Mouse (Mus musculus): ENCODE measurements around the gene Olfr1218. TPM values are rescaled to one million over a fixed set of nuclear protein-coding genes. Genes with fewer than 3 reads are reported as not detected.
"Not testable (repeated sequence)": the region's sequence is repeated elsewhere in the genome, so short reads cannot be mapped to it uniquely, and the experiment has no call there.

The Olfr1218 gene
- polyA plus RNA-seq (2015; fragmentation: Nextera tagmentation; extraction: Ambion mirVana), result not detected in 2 replicates

DNA sequence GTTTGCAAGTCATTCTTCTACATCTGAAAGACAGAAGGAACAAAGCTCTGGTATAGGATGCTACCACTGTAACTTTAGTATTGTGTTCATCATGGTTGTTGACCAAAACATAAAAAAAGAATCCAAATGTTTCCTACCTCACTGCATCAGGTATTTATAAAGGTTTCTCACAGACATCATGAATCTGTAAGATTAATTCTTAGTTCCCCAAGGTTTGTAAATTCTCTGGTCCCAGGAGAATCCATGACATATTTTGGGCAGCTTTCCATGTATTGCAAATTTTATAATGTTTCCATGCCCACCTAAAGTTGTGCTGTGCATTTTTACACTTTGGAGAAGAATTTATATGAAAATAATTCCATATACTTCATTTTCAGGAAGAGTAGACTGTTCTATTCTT lies at the start of gene Olfr1218:
Olfr1218 (minus strand) TSS at position 101 of the 400 bp plus-strand sequence.
- no peaks in the 10 kb centered on the region for H3K9me3 ChIP-seq (ENCODE audit: low read length)
- H3K9ac ChIP-seq (replicated peaks; ENCODE audit: low read depth), result no peak within 1 kb of the TSS
- no peak within 1 kb of the TSS for H3K27ac ChIP-seq (ENCODE audit: low read length)
- no peak within 1 kb of the TSS for H3K4me3 ChIP-seq (ENCODE audit: low read depth, low read length)
- no peak for TF ChIP-seq EP300 (IDR thresholded peaks at IDR 0.05)
- TF ChIP-seq CTCF (IDR thresholded peaks at IDR 0.05), result no peak
- H3K4me1 ChIP-seq (ENCODE audit: insufficient read depth, low read depth, low read length), result no peaks in the 10 kb centered on the region
- H3K27me3 ChIP-seq (replicated peaks; ENCODE audit: insufficient read depth, low read length), result no peaks in the 10 kb centered on the region
- no peak for DNase-seq (ENCODE audit: low spot score)
- no peak for ATAC-seq
- no peaks in the 10 kb centered on the region for H3K36me3 ChIP-seq (ENCODE audit: insufficient read depth, low read length)
- H3K4me2 ChIP-seq (replicated peaks; ENCODE audit: low read depth, low read length), result no peak within 1 kb of the TSS

DNA sequence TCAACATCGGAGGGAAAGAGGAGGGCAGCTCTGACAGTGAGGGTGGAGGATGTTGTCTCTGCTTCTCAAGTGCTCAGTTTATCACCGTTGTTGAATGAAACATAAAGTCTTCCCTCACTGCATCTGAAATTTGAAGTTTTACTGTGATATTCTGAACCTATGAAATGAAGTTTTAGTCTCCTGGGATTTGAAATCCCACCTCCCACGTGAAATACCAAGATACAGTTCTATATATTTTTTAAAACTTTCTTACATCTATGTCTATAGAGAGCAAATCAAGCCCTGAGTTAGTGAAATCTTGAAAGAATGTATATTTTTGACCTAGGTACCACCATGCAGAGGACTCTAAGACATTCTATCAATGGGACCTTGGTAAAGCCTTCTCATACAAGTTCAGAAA lies 45.7 kb upstream of the Olfr1218 start, which contains the start of gene Olfr1220:
Olfr1220 (minus strand) TSS at position 101 of the 400 bp plus-strand sequence.
- Histone ChIP-seq H3K4me1 (ENCODE audit: insufficient read depth, low read depth, low read length) (no peaks in the 10 kb centered on the region), H3K9me3 (ENCODE audit: low read length) (no peaks in the 10 kb centered on the region), H3K27me3 (replicated peaks; ENCODE audit: insufficient read depth, low read length) (no peaks in the 10 kb centered on the region), H3K36me3 (ENCODE audit: insufficient read depth, low read length) (no peaks in the 10 kb centered on the region), H3K4me3 (ENCODE audit: low read depth, low read length) (no peak within 1 kb of the TSS), H3K9ac (replicated peaks; ENCODE audit: low read depth) (no peak within 1 kb of the TSS), H3K4me2 (replicated peaks; ENCODE audit: low read depth, low read length) (no peak within 1 kb of the TSS), H3K27ac (ENCODE audit: low read length) (no peak within 1 kb of the TSS)
- ATAC-seq, result no peak
- TF ChIP-seq EP300 (IDR thresholded peaks at IDR 0.05) (no peak), CTCF (IDR thresholded peaks at IDR 0.05) (no peak)
- DNase-seq (ENCODE audit: low spot score), result no peak
- 65% methylated on average over 3 of the region's 3 CpGs for WGBS

DNA sequence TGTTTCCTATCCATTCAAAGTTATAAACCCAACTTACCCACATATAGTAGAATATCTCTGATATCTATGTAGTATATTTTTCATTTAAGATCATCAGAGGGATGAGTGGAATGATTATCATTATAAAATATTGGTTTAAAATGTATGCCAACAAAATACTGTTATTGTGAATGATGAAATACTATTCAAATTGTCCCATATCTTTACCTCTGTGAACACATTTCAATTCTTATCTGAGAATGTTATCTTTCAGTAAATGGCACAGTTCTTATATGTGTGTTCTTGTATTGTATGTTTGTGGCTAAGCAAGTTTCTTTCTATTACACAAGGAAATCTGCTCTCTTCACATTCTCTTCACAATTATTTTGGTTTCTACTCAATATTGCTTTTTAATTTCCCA lies 44.7 kb upstream of the Olfr1218 start:
- TF ChIP-seq CTCF (IDR thresholded peaks at IDR 0.05), result no peak
- no peak for TF ChIP-seq EP300 (IDR thresholded peaks at IDR 0.05)
- no peaks in the 10 kb centered on the region for H3K4me1 ChIP-seq (ENCODE audit: insufficient read depth, low read depth, low read length)
- H3K4me2 ChIP-seq (replicated peaks; ENCODE audit: low read depth, low read length), result no peak overlapping the region
- no peaks in the 10 kb centered on the region for H3K36me3 ChIP-seq (ENCODE audit: insufficient read depth, low read length)
- no peak overlapping the region for H3K4me3 ChIP-seq (ENCODE audit: low read depth, low read length)
- H3K9me3 ChIP-seq (ENCODE audit: low read length), result no peaks in the 10 kb centered on the region
- no peak overlapping the region for H3K9ac ChIP-seq (replicated peaks; ENCODE audit: low read depth)
- H3K27me3 ChIP-seq (replicated peaks; ENCODE audit: insufficient read depth, low read length), result no peaks in the 10 kb centered on the region
- DNase-seq (ENCODE audit: low spot score) (no peak), ATAC-seq (no peak)
- no peak overlapping the region for H3K27ac ChIP-seq (ENCODE audit: low read length)

DNA sequence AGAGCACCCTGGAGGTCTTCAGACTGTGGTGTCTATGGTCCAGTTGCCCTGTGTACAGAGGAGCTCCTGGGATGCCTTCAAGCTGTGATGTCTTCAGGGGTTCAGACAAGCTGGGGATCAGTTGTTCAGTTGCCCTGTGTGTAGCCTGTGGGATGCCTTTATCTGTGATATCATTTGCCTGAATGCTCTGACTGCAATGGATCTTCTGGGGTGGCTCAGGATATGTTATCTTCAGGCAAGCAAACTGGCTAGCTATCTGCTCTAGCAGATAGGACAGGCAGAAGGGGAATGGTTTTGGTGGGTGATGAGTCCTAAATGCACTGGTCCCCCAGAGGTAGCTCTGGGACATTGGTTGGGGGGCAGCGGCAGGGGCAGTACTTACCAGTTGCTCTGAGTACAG lies 32.9 kb upstream of the Olfr1218 start:
- Histone ChIP-seq H3K36me3 (ENCODE audit: insufficient read depth, low read length) (no peaks in the 10 kb centered on the region), H3K9me3 (ENCODE audit: low read length) (no peaks in the 10 kb centered on the region), H3K9ac (replicated peaks; ENCODE audit: low read depth) (no peak overlapping the region), H3K4me3 (ENCODE audit: low read depth, low read length) (no peak overlapping the region), H3K27ac (ENCODE audit: low read length) (no peak overlapping the region), H3K4me1 (ENCODE audit: insufficient read depth, low read depth, low read length) (no peaks in the 10 kb centered on the region), H3K27me3 (replicated peaks; ENCODE audit: insufficient read depth, low read length) (no peaks in the 10 kb centered on the region), H3K4me2 (replicated peaks; ENCODE audit: low read depth, low read length) (no peak overlapping the region)
- DNase-seq (ENCODE audit: low spot score) (no peak), ATAC-seq (no peak)
- no peak for TF ChIP-seq CTCF (IDR thresholded peaks at IDR 0.05)
- 88% methylated on average over 1 of the region's 1 CpGs for WGBS

DNA sequence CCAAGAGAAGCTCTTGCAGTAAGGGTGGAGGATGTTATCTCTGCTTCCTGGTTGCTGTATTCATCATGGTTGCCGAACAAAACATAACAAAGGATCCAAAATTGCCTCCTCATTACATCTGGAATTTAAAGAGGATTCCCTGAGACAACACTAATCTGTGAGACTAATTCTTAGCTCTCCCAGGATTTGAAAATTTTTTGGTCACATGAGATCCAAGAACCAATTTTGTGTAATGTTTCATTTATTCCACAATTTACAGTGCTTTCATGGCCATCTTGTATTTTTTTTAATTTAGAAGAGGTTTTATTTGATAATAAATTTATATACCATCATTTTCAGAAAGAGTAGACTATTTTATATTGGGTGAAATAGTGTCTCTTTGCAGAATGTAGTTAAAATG lies 22.4 kb upstream of the Olfr1218 start, which contains the start of gene Olfr1219:
Olfr1219 (minus strand) TSS at position 101 of the 400 bp plus-strand sequence.
- 40% methylated on average over 1 of the region's 1 CpGs for WGBS
- DNase-seq (ENCODE audit: low spot score), result no peak

DNA sequence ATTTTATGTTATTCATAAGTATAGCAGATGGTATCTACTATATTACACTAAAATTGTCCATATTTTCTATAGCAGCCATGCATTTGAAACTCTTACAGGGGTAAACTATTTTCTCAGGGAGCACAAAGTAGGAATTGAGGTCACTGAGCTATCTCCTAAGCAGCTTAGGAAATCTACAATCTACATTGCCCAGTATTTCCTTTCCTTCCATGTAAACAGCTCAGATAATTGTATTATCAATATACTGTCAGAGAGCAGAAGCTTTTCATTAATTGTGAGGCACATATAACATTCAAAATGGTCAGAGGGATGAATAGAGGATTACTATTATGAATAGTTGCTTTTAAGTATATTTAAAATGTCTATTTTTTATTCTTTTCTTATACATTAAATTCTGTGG lies 20.5 kb upstream of the Olfr1218 start:
- Histone ChIP-seq H3K27me3 (replicated peaks; ENCODE audit: insufficient read depth, low read length) (no peaks in the 10 kb centered on the region), H3K4me1 (ENCODE audit: insufficient read depth, low read depth, low read length) (no peaks in the 10 kb centered on the region), H3K9ac (replicated peaks; ENCODE audit: low read depth) (no peak overlapping the region), H3K27ac (ENCODE audit: low read length) (no peak overlapping the region), H3K9me3 (ENCODE audit: low read length) (no peaks in the 10 kb centered on the region), H3K4me3 (ENCODE audit: low read depth, low read length) (no peak overlapping the region), H3K36me3 (ENCODE audit: insufficient read depth, low read length) (no peaks in the 10 kb centered on the region), H3K4me2 (replicated peaks; ENCODE audit: low read depth, low read length) (no peak overlapping the region)
- ATAC-seq (no peak), DNase-seq (ENCODE audit: low spot score) (no peak)
- TF ChIP-seq CTCF (IDR thresholded peaks at IDR 0.05) (no peak), EP300 (IDR thresholded peaks at IDR 0.05) (no peak)

More for the DNA sequence above, 22.4 kb upstream of the Olfr1218 start, which contains the start of gene Olfr1219:
- H3K9me3 ChIP-seq (ENCODE audit: low read length), result no peaks in the 10 kb centered on the region
- H3K4me3 ChIP-seq (ENCODE audit: low read depth, low read length), result no peak within 1 kb of the TSS
- H3K36me3 ChIP-seq (ENCODE audit: insufficient read depth, low read length), result no peaks in the 10 kb centered on the region
- H3K4me1 ChIP-seq (ENCODE audit: insufficient read depth, low read depth, low read length), result no peaks in the 10 kb centered on the region
- no peak for TF ChIP-seq EP300 (IDR thresholded peaks at IDR 0.05)
- no peak for TF ChIP-seq CTCF (IDR thresholded peaks at IDR 0.05)
- no peak within 1 kb of the TSS for H3K4me2 ChIP-seq (replicated peaks; ENCODE audit: low read depth, low read length)
- H3K27ac ChIP-seq (ENCODE audit: low read length), result no peak within 1 kb of the TSS
- no peaks in the 10 kb centered on the region for H3K27me3 ChIP-seq (replicated peaks; ENCODE audit: insufficient read depth, low read length)
- no peak for ATAC-seq
- no peak within 1 kb of the TSS for H3K9ac ChIP-seq (replicated peaks; ENCODE audit: low read depth)

DNA sequence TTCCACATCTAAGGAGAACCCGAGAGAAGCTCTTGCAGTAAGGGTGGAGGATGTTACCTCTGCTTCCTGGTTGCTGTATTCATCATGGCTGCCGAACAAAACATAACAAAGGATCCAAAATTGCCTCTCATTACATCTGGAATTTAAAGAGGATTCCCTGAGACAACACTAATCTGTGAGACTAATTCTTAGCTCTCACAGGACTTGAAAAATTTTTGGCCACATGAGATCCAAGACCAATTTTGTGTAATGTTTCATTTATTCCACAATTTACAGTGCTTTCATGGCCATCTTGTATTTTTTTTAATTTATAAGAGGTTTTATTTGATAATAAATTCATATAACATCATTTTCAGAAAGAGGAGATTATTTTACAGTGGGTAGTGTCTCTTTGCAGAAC lies 29.0 kb downstream of the Olfr1218 start, which contains the start of gene Olfr1217:
Olfr1217 (minus strand) TSS at position 101 of the 400 bp plus-strand sequence.
- no peak for DNase-seq (ENCODE audit: low spot score)
- H3K4me2 ChIP-seq (replicated peaks; ENCODE audit: low read depth, low read length), result no peak within 1 kb of the TSS
- no peaks in the 10 kb centered on the region for H3K4me1 ChIP-seq (ENCODE audit: insufficient read depth, low read depth, low read length)
- 62% methylated on average over 2 of the region's 2 CpGs for WGBS
- no peak for TF ChIP-seq EP300 (IDR thresholded peaks at IDR 0.05)
- TF ChIP-seq CTCF (IDR thresholded peaks at IDR 0.05), result no peak
- H3K36me3 ChIP-seq (ENCODE audit: insufficient read depth, low read length), result no peaks in the 10 kb centered on the region
- no peak for ATAC-seq
- H3K4me3 ChIP-seq (ENCODE audit: low read depth, low read length), result no peak within 1 kb of the TSS
- H3K27ac ChIP-seq (ENCODE audit: low read length), result no peak within 1 kb of the TSS
- H3K9ac ChIP-seq (replicated peaks; ENCODE audit: low read depth), result no peak within 1 kb of the TSS
- H3K27me3 ChIP-seq (replicated peaks; ENCODE audit: insufficient read depth, low read length), result no peaks in the 10 kb centered on the region
- no peaks in the 10 kb centered on the region for H3K9me3 ChIP-seq (ENCODE audit: low read length)

DNA sequence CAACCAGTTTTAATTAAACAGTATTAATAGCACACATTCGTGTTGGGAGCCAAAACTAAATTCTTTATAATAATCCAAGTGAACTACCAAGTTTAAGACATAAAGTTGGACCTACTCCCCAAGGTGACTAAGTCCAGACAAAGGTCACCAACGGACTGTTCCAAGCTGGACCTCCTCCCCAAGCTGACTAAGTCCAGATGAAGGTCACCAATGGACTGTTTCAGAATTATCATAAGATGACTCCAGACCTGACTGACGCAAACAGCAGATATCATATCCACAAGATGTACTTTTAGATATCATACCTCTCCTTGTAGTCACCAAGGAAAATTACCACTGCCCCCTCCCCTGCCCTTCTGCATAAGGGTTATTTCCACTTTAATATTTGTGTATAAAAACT lies 39.6 kb downstream of the Olfr1218 start:
- H3K4me1 ChIP-seq (ENCODE audit: insufficient read depth, low read depth, low read length); H3K9me3 ChIP-seq (ENCODE audit: low read length); H3K36me3 ChIP-seq (ENCODE audit: insufficient read depth, low read length); H3K27me3 ChIP-seq (replicated peaks; ENCODE audit: insufficient read depth, low read length); H3K4me3 ChIP-seq (ENCODE audit: low read depth, low read length); H3K4me2 ChIP-seq (replicated peaks; ENCODE audit: low read depth, low read length); H3K27ac ChIP-seq (ENCODE audit: low read length); DNase-seq (ENCODE audit: low spot score); H3K9ac ChIP-seq (replicated peaks; ENCODE audit: low read depth); ATAC-seq: not testable (repeated sequence)
- WGBS, result 57% methylated on average over 3 of the region's 3 CpGs
